Mouse (Mus musculus) hindbrain, embryonic 10.5 days (tissue): Measurements from ENCODE around the gene Camta2. TPM values are rescaled to one million over a fixed set of nuclear protein-coding genes. Genes with fewer than 3 reads are reported as not detected.

Experiments used
- DNase-seq: peaks from one replicate; pipeline ENCODE4 v3.0.0-alpha.2; 2017; ENCODE audit warnings: low spot score
- H3K27ac ChIP-seq: fragments of 300-500 bp; sonication (generic); 2 replicates; pipeline ENCODE4 v1.5.1; 2016; ENCODE audit warnings: mild to moderate bottlenecking, moderate library complexity
- H3K27me3 ChIP-seq: fragments of 300-500 bp; sonication (generic); 2 replicates; pipeline ENCODE4 v1.6.1; 2016; ENCODE audit warnings: mild to moderate bottlenecking; ENCODE audit not compliant: poor library complexity, insufficient read depth, severe bottlenecking
- H3K36me3 ChIP-seq: fragments of 300-500 bp; sonication (generic); 2 replicates; pipeline ENCODE4 v1.6.1; 2016; ENCODE audit warnings: mild to moderate bottlenecking, moderate library complexity
- H3K4me1 ChIP-seq: fragments of 300-500 bp; sonication (generic); replicated peaks from 2 replicates; pipeline ENCODE4 v1.6.1; 2016; ENCODE audit warnings: mild to moderate bottlenecking
- H3K4me3 ChIP-seq: fragments of 300-500 bp; sonication (generic); 2 replicates; pipeline ENCODE4 v1.5.1; 2016; ENCODE audit warnings: mild to moderate bottlenecking, moderate library complexity
- H3K9me3 ChIP-seq: fragments of 300-500 bp; sonication (generic); 2 replicates; pipeline ENCODE4 v1.6.1; 2016; ENCODE audit warnings: mild to moderate bottlenecking, moderate library complexity
- WGBS: fragments of 180-500 bp; shearing (Covaris S2); methylation state at CpG from one replicate; pipeline ENCODE4 v1.1.7; 2016; 5-methylcytosine and 5-hydroxymethylcytosine counted together
- polyA plus RNA-seq: library from polyadenylated mRNA; unstranded; fragments of >200 nt; fragmentation: Nextera tagmentation; extraction: Ambion mirVana; gene quantifications from 2 replicates; pipeline ENCODE4 v1.2.1, GENCODE M21; 2016

Gene Camta2
- polyA plus RNA-seq, 1 experiment from 2014 or later: 11.8 TPM

- no peak overlapping the region for H3K27ac ChIP-seq
- peaks cover 70% of the 10 kb centered on the region for H3K36me3 ChIP-seq
- H3K4me1 ChIP-seq: peaks cover 71% of the 10 kb centered on the region
Observed at GRCm38 (mm10) chr11:70648512-70648911, 39.4 kb downstream of the Camta2 start.

GRCm38 (mm10) chr11:70647716-70648420 is 40.0 kb downstream of the Camta2 start:
- 5% methylated on average over 28 of the region's 28 CpGs for WGBS
- peak overlapping the region; percentile 86 for H3K4me3 ChIP-seq
- peaks cover 75% of the 10 kb centered on the region for H3K36me3 ChIP-seq
- DNase-seq: no peak
- peaks cover 68% of the 10 kb centered on the region for H3K4me1 ChIP-seq
- peak overlapping the region; percentile 92 for H3K27ac ChIP-seq
- H3K27me3 ChIP-seq: no peaks in the 10 kb centered on the region
- H3K9me3 ChIP-seq: no peaks in the 10 kb centered on the region

More at GRCm38 (mm10) chr11:70648512-70648911, 39.4 kb downstream of the Camta2 start:
- DNase-seq: no peak
- WGBS: 89% methylated on average over 4 of the region's 4 CpGs
- Histone ChIP-seq H3K4me3 (peak overlapping the region; percentile 86), H3K9me3 (no peaks in the 10 kb centered on the region), H3K27me3 (no peaks in the 10 kb centered on the region)

GRCm38 (mm10) chr11:70646691-70647650 is 40.9 kb downstream of the Camta2 start, which contains the start of the genes Rnf167 and Slc25a11:
Gene Rnf167 (plus strand): TSS chr11:70647235.
Gene Slc25a11 (minus strand): TSS chr11:70647479.
- no peaks in the 10 kb centered on the region for H3K9me3 ChIP-seq
- H3K36me3 ChIP-seq: peaks cover 69% of the 10 kb centered on the region
- peak within 1 kb of the TSS; percentile 86 for H3K4me3 ChIP-seq
- peak; percentile 97 for DNase-seq
- peak within 1 kb of the TSS; percentile 92 for H3K27ac ChIP-seq
- WGBS: under 1% methylated on average over 63 of the region's 63 CpGs
- H3K27me3 ChIP-seq: no peaks in the 10 kb centered on the region
- peaks cover 59% of the 10 kb centered on the region for H3K4me1 ChIP-seq

- H3K27ac ChIP-seq: peak overlapping the region; percentile 92
- H3K4me1 ChIP-seq: peaks cover 52% of the 10 kb centered on the region
- no peaks in the 10 kb centered on the region for H3K27me3 ChIP-seq
- H3K36me3 ChIP-seq: peaks cover 62% of the 10 kb centered on the region
- peak overlapping the region; percentile 86 for H3K4me3 ChIP-seq
- H3K9me3 ChIP-seq: no peaks in the 10 kb centered on the region
- whole genome bisulfite sequencing: 22% methylated on average over 3 of the region's 3 CpGs
- no peak for DNase-seq
Observed at GRCm38 (mm10) chr11:70646259-70646555, 41.7 kb downstream of the Camta2 start.

GRCm38 (mm10) chr11:70645461-70646258 is 42.2 kb downstream of the Camta2 start:
- H3K27me3 ChIP-seq: no peaks in the 10 kb centered on the region
- no peak for DNase-seq
- no peaks in the 10 kb centered on the region for H3K9me3 ChIP-seq
- peak overlapping the region; percentile 92 for H3K27ac ChIP-seq
- peak overlapping the region; percentile 86 for H3K4me3 ChIP-seq
- peaks cover 46% of the 10 kb centered on the region for H3K4me1 ChIP-seq
- peaks cover 56% of the 10 kb centered on the region for H3K36me3 ChIP-seq
- 91% methylated on average over 12 of the region's 12 CpGs for WGBS

- peaks cover 46% of the 10 kb centered on the region for H3K36me3 ChIP-seq
- WGBS: 96% methylated on average over 8 of the region's 8 CpGs
- no peak for DNase-seq
- no peaks in the 10 kb centered on the region for H3K9me3 ChIP-seq
- no peak overlapping the region for H3K4me3 ChIP-seq
- peaks cover 40% of the 10 kb centered on the region for H3K4me1 ChIP-seq
- H3K27me3 ChIP-seq: no peaks in the 10 kb centered on the region
- no peak overlapping the region for H3K27ac ChIP-seq
Observed at GRCm38 (mm10) chr11:70644564-70645103, 43.3 kb downstream of the Camta2 start.

- H3K36me3 ChIP-seq: peaks cover 33% of the 10 kb centered on the region
- peaks cover 24% of the 10 kb centered on the region for H3K4me1 ChIP-seq
- WGBS: 90% methylated on average over 6 of the region's 6 CpGs
- no peak overlapping the region for H3K4me3 ChIP-seq
- no peak for DNase-seq
- H3K9me3 ChIP-seq: no peaks in the 10 kb centered on the region
- H3K27me3 ChIP-seq: no peaks in the 10 kb centered on the region
- no peak overlapping the region for H3K27ac ChIP-seq
Observed at GRCm38 (mm10) chr11:70643051-70643450, 44.9 kb downstream of the Camta2 start.

GRCm38 (mm10) chr11:70641241-70641640 is 46.7 kb downstream of the Camta2 start:
- H3K9me3 ChIP-seq: no peaks in the 10 kb centered on the region
- no peak overlapping the region for H3K4me3 ChIP-seq
- H3K4me1 ChIP-seq: peaks cover 16% of the 10 kb centered on the region
- H3K27me3 ChIP-seq: no peaks in the 10 kb centered on the region
- no peak for DNase-seq
- WGBS: 85% methylated on average over 7 of the region's 7 CpGs
- H3K36me3 ChIP-seq: peaks cover 33% of the 10 kb centered on the region
- no peak overlapping the region for H3K27ac ChIP-seq

GRCm38 (mm10) chr11:70639976-70640375 is 47.9 kb downstream of the Camta2 start:
- WGBS: 87% methylated on average over 8 of the region's 8 CpGs
- Histone ChIP-seq H3K36me3 (peaks cover 25% of the 10 kb centered on the region), H3K27me3 (no peaks in the 10 kb centered on the region), H3K27ac (no peak overlapping the region), H3K4me3 (no peak overlapping the region), H3K4me1 (peaks cover 3% of the 10 kb centered on the region; the same call in 1 of the 2 replicates), H3K9me3 (no peaks in the 10 kb centered on the region)
- DNase-seq: no peak

- 41% methylated on average over 5 of the region's 5 CpGs for WGBS
- Histone ChIP-seq H3K4me1 (no peaks in the 10 kb centered on the region), H3K4me3 (no peak within 1 kb of the TSS), H3K27me3 (no peaks in the 10 kb centered on the region), H3K9me3 (no peaks in the 10 kb centered on the region), H3K27ac (no peak within 1 kb of the TSS), H3K36me3 (peaks cover 13% of the 10 kb centered on the region)
- DNase-seq: no peak
Observed at GRCm38 (mm10) chr11:70638714-70639278, 49.1 kb downstream of the Camta2 start, which contains the start of gene Gp1ba. Gene Gp1ba (plus strand): TSS chr11:70639122.

GRCm38 (mm10) chr11:70638293-70638692 is 49.6 kb downstream of the Camta2 start:
- WGBS: 88% methylated on average over 1 of the region's 1 CpGs
- DNase-seq: no peak

GRCm38 (mm10) chr11:70637764-70638163 is 50.1 kb downstream of the Camta2 start:
- H3K36me3 ChIP-seq: peaks cover 2% of the 10 kb centered on the region
- no peak for DNase-seq
- H3K4me1 ChIP-seq: no peaks in the 10 kb centered on the region
- no peak overlapping the region for H3K27ac ChIP-seq
- no peaks in the 10 kb centered on the region for H3K9me3 ChIP-seq
- H3K27me3 ChIP-seq: no peaks in the 10 kb centered on the region
- H3K4me3 ChIP-seq: no peak overlapping the region
- WGBS: 94% methylated on average over 1 of the region's 1 CpGs

More at GRCm38 (mm10) chr11:70638293-70638692, 49.6 kb downstream of the Camta2 start:
- H3K27ac ChIP-seq: no peak overlapping the region
- no peaks in the 10 kb centered on the region for H3K27me3 ChIP-seq
- H3K36me3 ChIP-seq: peaks cover 8% of the 10 kb centered on the region
- H3K4me1 ChIP-seq: no peaks in the 10 kb centered on the region
- H3K4me3 ChIP-seq: no peak overlapping the region
- H3K9me3 ChIP-seq: no peaks in the 10 kb centered on the region
